Comparison of ENCODE assay signal across 12 mouse cellular contexts in the genomic region with DNA sequence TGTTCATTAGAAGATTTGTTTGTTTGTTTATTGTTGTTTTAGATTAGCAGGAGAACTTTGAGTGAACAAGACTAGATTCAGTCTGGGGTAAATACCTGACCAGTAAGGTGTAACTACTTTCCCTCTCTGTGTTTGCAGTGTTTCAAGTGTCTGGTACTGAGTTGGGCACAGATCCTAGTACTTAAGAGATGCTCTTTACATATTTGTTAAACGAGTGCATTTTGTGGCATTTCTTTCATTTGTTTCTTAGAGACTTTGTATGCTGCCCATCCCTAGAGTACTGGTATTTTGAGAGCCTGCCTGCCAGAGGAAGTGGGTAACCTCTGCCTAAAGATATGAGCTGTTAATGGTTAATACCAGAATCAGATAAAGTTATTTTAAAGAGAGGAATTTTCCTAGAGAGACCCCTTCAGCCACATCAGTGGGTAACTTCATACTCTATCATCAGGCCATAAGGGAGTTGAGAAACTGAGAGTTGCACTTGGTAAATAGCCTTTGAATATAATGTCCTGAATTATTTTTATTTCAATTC.
"Had no signal": no experiment of that assay in that cellular context is flagged by ENCODE, and none has a peak within 500 bp of the region (broad histone marks: within the 10 kb centered on the region; RNA-seq: fewer than 3 reads in every experiment).

No protein-coding gene starts in this region.

- H3K27ac ChIP-seq: liver, embryonic 14.5 days had no signal

- H3K9ac ChIP-seq: liver, embryonic 14.5 days; lung, embryonic 14.5 days had no signal

- DNase-seq: kidney, adult 18-20 months; kidney, adult 9 months; kidney, postnatal 14 days; kidney, postnatal 4 days; lung, embryonic 14.5 days; midbrain, embryonic 14.5 days; thymus, adult 18-20 months; thymus, postnatal 36 days had no signal

- ATAC-seq: inflammation-experienced regulatory T-cells, adult 6 months; intestine, embryonic 16.5 days had no signal

- H3K4me2 ChIP-seq: lung, embryonic 14.5 days; midbrain, embryonic 11.5 days had no signal
